Mouse (Mus musculus) forebrain, postnatal 0 days (tissue): Measurements from ENCODE around the gene Zfp61. TPM values are rescaled to one million over a fixed set of nuclear protein-coding genes. Genes with fewer than 3 reads are reported as not detected.

ENCODE experiments used
- ATAC-seq: fragments of 200-750 bp; cut with Nextera tagmentation; 2 replicates; pipeline ENCODE4 v1.8.0; 2017; ENCODE audit warnings: mild to moderate bottlenecking, moderate library complexity
- DNase-seq: peaks from one replicate; pipeline ENCODE4 v3.0.0-alpha.2; 2015
- H3K27ac ChIP-seq: fragments of 300-500 bp; sonication (generic); 2 replicates; pipeline ENCODE4 v1.5.1; 2014; ENCODE audit warnings: low read depth, mild to moderate bottlenecking, antibody characterized with exemption, low read length, moderate library complexity, mixed read lengths
- H3K27me3 ChIP-seq: fragments of 300-500 bp; sonication (generic); 2 replicates; pipeline ENCODE4 v1.6.1; 2014; ENCODE audit warnings: mild to moderate bottlenecking, low read length, mixed read lengths; ENCODE audit not compliant: insufficient read depth
- H3K36me3 ChIP-seq: fragments of 300-500 bp; sonication (generic); 2 replicates; pipeline ENCODE4 v1.6.1; 2014; ENCODE audit warnings: mild to moderate bottlenecking, moderate library complexity; ENCODE audit not compliant: insufficient read depth
- H3K4me1 ChIP-seq: fragments of 300-500 bp; sonication (generic); 2 replicates; pipeline ENCODE4 v1.6.1; 2014; ENCODE audit warnings: antibody characterized with exemption; ENCODE audit not compliant: insufficient read depth
- H3K4me2 ChIP-seq: fragments of 300-500 bp; sonication (generic); 2 replicates; pipeline ENCODE4 v1.6.1; 2014; ENCODE audit warnings: low read depth, mild to moderate bottlenecking, moderate library complexity
- H3K4me3 ChIP-seq: fragments of 300-500 bp; sonication (generic); 2 replicates; pipeline ENCODE4 v1.5.1; 2014; ENCODE audit warnings: low read depth, low read length, mixed read lengths
- H3K9ac ChIP-seq: fragments of 300-500 bp; sonication (generic); 2 replicates; pipeline ENCODE4 v1.6.1; 2014; ENCODE audit warnings: mild to moderate bottlenecking
- H3K9me3 ChIP-seq: fragments of 300-500 bp; sonication (generic); 2 replicates; pipeline ENCODE4 v1.6.1; 2016; ENCODE audit warnings: low read length
- CTCF ChIP-seq: sonication (generic); IDR thresholded peaks from 2 replicates; pipeline ENCODE4 v1.5.1; 2016; ENCODE audit warnings: antibody characterized with exemption, control low read depth, low read depth
- WGBS: fragments of 180-500 bp; shearing (Covaris S2); extraction: QIAGEN DNeasy Blood & Tissue Kit; methylation state at CpG from one replicate; pipeline ENCODE4 v1.1.7; 2014; 5-methylcytosine and 5-hydroxymethylcytosine counted together
- microRNA-seq, 2 experiments: library from miRNA; unstranded; fragments of <30 nt; microRNA quantifications; one replicate each; pipeline ENCODE4; 2016
- polyA plus RNA-seq: library from polyadenylated mRNA; unstranded; fragments of >200 nt; fragmentation: Nextera tagmentation; extraction: Ambion mirVana; gene quantifications from 2 replicates; pipeline ENCODE4 v1.2.1, GENCODE M21; 2015
- total RNA-seq: library from RNA; depleted of rRNA; stranded (reverse); fragments of >200 nt; gene quantifications from 2 replicates; pipeline ENCODE4 v1.2.3, GENCODE M21; 2014; rRNA removed

Zfp61 gene
- total and polyA plus RNA-seq, 2 experiments from 2014 or later: 30.8 to 32.9 TPM

DNA sequence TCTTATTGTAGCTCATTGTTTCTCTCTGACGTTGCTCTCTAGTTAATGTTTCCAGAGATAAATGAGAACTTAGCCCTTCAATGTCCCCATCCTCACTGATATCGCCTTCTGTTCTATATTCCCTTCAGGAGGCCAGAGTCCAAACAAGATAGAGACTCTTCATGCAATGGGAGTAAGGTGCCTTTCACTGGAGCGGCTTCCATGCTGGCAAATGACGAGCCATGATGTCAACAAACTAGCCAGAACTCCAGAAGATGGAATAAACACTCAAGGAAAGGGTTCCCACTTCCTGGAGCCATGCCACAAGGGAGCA is 41.1 kb downstream of the Zfp61 start:
- Histone ChIP-seq H3K4me1 (peaks cover 9% of the 10 kb centered on the region), H3K36me3 (peaks cover 24% of the 10 kb centered on the region), H3K4me3 (no peak overlapping the region), H3K27me3 (no peaks in the 10 kb centered on the region), H3K27ac (no peak overlapping the region), H3K9me3 (no peaks in the 10 kb centered on the region), H3K4me2 (no peak overlapping the region), H3K9ac (no peak overlapping the region)
- ATAC-seq (no peak), DNase-seq (no peak)
- 92% methylated on average over 4 of the region's 4 CpGs for WGBS
- no peak for TF ChIP-seq CTCF

DNA sequence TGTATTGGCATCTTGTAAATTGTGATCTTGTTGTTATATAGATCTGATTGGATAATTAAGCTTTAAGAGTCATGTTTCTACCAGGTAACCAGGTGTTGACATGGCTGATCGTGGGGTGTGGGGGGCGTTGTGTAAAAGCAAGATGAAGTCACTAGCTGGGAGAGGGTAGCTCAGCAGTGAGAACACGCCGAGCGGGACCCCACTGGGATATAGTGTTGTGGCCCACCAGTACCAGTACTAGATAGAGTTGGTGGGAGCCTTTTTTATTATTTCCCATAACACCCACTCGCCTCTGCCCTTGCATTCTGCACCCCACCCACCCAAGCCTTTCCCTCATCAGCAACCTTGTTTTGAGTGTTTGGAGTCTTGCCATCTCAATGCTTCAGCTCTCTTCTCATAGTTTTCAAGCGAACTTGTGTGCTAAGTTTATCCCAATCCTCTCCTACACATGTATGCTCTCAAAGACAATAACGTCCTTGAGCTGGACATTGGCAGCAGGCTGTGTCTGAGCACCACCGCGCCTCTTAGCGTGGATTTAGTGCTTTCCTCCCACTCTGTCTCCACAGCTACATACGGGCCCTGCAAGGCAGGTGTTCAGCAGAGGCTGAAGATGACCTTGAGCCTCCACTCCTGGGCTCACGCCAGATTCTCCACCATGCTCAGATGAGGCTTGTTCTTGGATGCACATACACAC is 41.6 kb downstream of the Zfp61 start:
- TF ChIP-seq CTCF: no peak
- no peaks in the 10 kb centered on the region for H3K9me3 ChIP-seq
- no peak overlapping the region for H3K4me2 ChIP-seq
- no peak overlapping the region for H3K4me3 ChIP-seq
- peaks cover 24% of the 10 kb centered on the region for H3K36me3 ChIP-seq
- H3K27me3 ChIP-seq: no peaks in the 10 kb centered on the region
- DNase-seq: no peak
- 91% methylated on average over 13 of the region's 13 CpGs for WGBS
- H3K27ac ChIP-seq: no peak overlapping the region
- H3K4me1 ChIP-seq: peaks cover 10% of the 10 kb centered on the region
- no peak overlapping the region for H3K9ac ChIP-seq
- ATAC-seq: no peak

DNA sequence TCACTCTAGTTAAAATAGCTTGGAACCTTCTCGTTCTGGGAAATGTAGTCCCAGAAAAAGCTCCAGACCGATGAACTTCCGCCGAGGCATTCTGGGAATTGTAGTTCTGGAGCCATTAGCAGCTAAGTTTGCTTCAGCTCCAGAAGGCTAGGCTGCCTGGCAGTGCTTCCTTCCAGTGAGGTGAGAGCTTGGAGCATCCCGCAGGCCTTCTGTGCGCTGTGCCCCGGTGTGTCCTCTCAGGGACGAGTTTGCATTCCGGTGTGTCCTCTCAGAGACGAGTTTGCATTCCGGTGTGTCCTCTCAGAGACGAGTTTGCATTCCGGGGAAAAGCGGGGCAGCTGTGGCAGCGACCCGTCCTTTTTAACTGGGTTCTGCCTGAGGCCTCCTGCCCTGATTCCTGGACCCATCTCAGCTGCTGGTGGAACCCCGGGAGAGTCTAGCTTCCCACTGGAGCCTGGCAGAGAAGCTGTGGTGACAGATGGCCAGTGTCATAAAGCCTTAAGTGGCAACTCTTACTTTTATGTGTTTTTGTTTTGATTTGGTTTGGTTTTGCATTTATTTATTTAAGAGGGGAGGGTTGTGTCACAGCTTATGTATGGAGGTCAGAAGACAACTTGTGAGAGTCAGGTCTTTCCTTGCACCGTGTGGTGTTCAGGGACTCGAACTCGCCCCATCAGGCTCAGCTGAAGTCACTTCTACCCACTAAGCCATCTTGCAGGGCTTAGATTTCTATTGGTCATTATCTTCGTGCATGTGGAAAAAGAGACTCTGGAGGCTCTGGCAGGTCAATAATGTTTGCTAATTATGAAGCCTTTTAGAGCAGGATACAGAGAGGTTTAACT is 46.2 kb downstream of the Zfp61 start, which contains the start of gene Zfp108:
TSS of gene Zfp108 (plus strand) at position 162 of the 842 bp plus-strand sequence.
- Histone ChIP-seq H3K4me1 (peaks cover 14% of the 10 kb centered on the region), H3K4me2 (peak within 1 kb of the TSS; percentile 71), H3K36me3 (no peaks in the 10 kb centered on the region), H3K9me3 (no peaks in the 10 kb centered on the region), H3K27ac (peak within 1 kb of the TSS; percentile 54), H3K9ac (peak within 1 kb of the TSS; percentile 64), H3K27me3 (no peaks in the 10 kb centered on the region), H3K4me3 (peak within 1 kb of the TSS; percentile 53)
- peak; percentile 96 for ATAC-seq
- peak; percentile 89 for DNase-seq
- TF ChIP-seq CTCF: no peak
- 18% methylated on average over 21 of the region's 21 CpGs for WGBS

DNA sequence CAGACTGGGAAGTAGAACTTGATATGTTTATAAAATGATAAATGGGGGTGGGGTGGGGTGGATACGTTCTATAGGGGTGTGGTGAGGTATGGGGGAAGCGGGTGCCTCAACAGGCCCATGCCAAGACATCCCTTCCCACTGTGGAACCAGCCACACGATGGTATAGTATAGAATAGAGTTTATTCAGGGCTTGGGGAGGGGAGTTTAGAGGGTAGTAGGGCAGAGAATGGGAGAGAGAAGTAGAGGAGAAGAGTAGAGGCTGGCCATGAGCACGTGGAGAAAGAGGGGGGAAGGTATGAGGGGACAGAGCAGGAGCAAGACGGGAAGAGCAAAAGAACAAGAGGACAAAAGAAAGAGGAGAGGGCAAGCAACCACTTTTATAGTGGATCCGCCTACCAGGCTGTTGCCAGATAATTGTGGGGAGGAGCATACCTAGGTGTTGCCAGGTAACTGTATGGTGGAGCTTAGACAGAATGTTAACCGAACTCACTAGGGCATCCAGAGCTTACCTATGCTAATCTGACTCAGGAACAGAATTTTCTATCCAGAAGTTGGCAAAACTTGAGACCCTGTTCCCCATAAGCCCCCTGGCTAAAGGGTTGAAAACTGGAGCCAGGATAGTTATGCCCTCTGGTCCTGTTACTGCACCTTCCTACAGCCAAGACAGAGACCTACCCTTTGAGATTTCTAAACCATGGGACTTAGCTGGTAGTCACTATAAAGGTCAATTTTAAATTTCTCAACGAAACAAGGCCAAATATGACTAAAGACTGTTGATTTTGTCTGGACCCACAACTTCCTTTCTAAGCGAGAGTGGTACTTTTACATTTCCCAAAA is 47.0 kb downstream of the Zfp61 start:
- DNase-seq (no peak), ATAC-seq (peak; percentile 17; the same call in 1 of the 2 replicates)
- peaks cover 14% of the 10 kb centered on the region for H3K4me1 ChIP-seq
- H3K36me3 ChIP-seq: no peaks in the 10 kb centered on the region
- no peaks in the 10 kb centered on the region for H3K27me3 ChIP-seq
- no peaks in the 10 kb centered on the region for H3K9me3 ChIP-seq
- TF ChIP-seq CTCF: no peak
- H3K4me2 ChIP-seq: peak overlapping the region; percentile 71
- no peak overlapping the region for H3K9ac ChIP-seq
- WGBS: 64% methylated on average over 9 of the region's 9 CpGs
- H3K4me3 ChIP-seq: peak overlapping the region; percentile 53
- no peak overlapping the region for H3K27ac ChIP-seq

Small RNA genes lying within 50 kb of the gene (microRNA-seq; reads per million reads assigned to microRNA genes)
- gene Gm27592: 0 reads per million in 2 experiments

Other genes starting within 250 kb of the Zfp61 start
- gene Vmn1r183, start 248.0 kb downstream of the Zfp61 start, total RNA-seq: not detected in 2 replicates
- gene Vmn1r183, start 248.0 kb downstream of the Zfp61 start, polyA plus RNA-seq: not detected in 2 replicates
- gene Zfp180, start 219.3 kb downstream of the Zfp61 start, total RNA-seq: 38.2 and 44.0 TPM in 2 replicates
- gene Zfp180, start 219.3 kb downstream of the Zfp61 start, polyA plus RNA-seq: 19.0 and 23.9 TPM in 2 replicates
- gene Zfp112, start 188.9 kb downstream of the Zfp61 start, total RNA-seq: 7.5 and 12.2 TPM in 2 replicates
- gene Zfp112, start 188.9 kb downstream of the Zfp61 start, polyA plus RNA-seq: 3.7 and 4.7 TPM in 2 replicates
- 26.3 and 31.2 TPM in 2 replicates for gene Zfp235, start 167.1 kb downstream of the Zfp61 start, total RNA-seq
- 19.1 and 20.4 TPM in 2 replicates for gene Zfp235, start 167.1 kb downstream of the Zfp61 start, polyA plus RNA-seq
- gene Zfp114, start 126.2 kb downstream of the Zfp61 start, total RNA-seq: 5.2 and 8.4 TPM in 2 replicates
- gene Zfp114, start 126.2 kb downstream of the Zfp61 start, polyA plus RNA-seq: 2.8 and 4.3 TPM in 2 replicates
- gene Zfp111, start 89.8 kb downstream of the Zfp61 start, total RNA-seq: 7.3 and 8.4 TPM in 2 replicates
- gene Zfp111, start 89.8 kb downstream of the Zfp61 start, polyA plus RNA-seq: 1.6 and 2.4 TPM in 2 replicates
- 5.4 and 7.4 TPM in 2 replicates for gene Zfp109, start 63.7 kb downstream of the Zfp61 start, total RNA-seq
- gene Zfp109, start 63.7 kb downstream of the Zfp61 start, polyA plus RNA-seq: 1.3 and 2.6 TPM in 2 replicates
- gene Zfp108, start 46.4 kb downstream of the Zfp61 start, total RNA-seq: 9.1 and 13.0 TPM in 2 replicates
- 1.9 and 3.1 TPM in 2 replicates for gene Zfp108, start 46.4 kb downstream of the Zfp61 start, polyA plus RNA-seq
- gene Zfp93, start 30.8 kb downstream of the Zfp61 start, total RNA-seq: 9.7 and 13.2 TPM in 2 replicates
- gene Zfp93, start 30.8 kb downstream of the Zfp61 start, polyA plus RNA-seq: 2.0 and 2.4 TPM in 2 replicates
- gene Zfp94, start 15.4 kb upstream of the Zfp61 start, total RNA-seq: 15.8 and 16.9 TPM in 2 replicates
- gene Zfp94, start 15.4 kb upstream of the Zfp61 start, polyA plus RNA-seq: 19.3 and 21.2 TPM in 2 replicates
- not detected in 2 replicates for gene Tescl, start 32.7 kb upstream of the Zfp61 start, total RNA-seq
- gene Tescl, start 32.7 kb upstream of the Zfp61 start, polyA plus RNA-seq: not detected in 2 replicates
- gene Lypd5, start 48.0 kb upstream of the Zfp61 start, total RNA-seq: not detected in 2 replicates
- not detected in 2 replicates for gene Lypd5, start 48.0 kb upstream of the Zfp61 start, polyA plus RNA-seq
- 1.2 and 1.5 TPM in 2 replicates for gene Kcnn4, start 69.0 kb upstream of the Zfp61 start, total RNA-seq
- 0.88 and 1.1 TPM in 2 replicates for gene Kcnn4, start 69.0 kb upstream of the Zfp61 start, polyA plus RNA-seq
- gene Smg9, start 98.4 kb upstream of the Zfp61 start, total RNA-seq: 23.9 and 31.8 TPM in 2 replicates
- gene Smg9, start 98.4 kb upstream of the Zfp61 start, polyA plus RNA-seq: 25.2 and 28.5 TPM in 2 replicates
- not detected in 2 replicates for gene Irgc1, start 151.1 kb upstream of the Zfp61 start, total RNA-seq
- not detected in 2 replicates for gene Irgc1, start 151.1 kb upstream of the Zfp61 start, polyA plus RNA-seq
- gene Plaur, start 161.3 kb upstream of the Zfp61 start, total RNA-seq: 0.85 and 1.3 TPM in 2 replicates
- 1.2 and 1.3 TPM in 2 replicates for gene Plaur, start 161.3 kb upstream of the Zfp61 start, polyA plus RNA-seq
- 412 and 434 TPM in 2 replicates for gene Cadm4, start 180.8 kb upstream of the Zfp61 start, total RNA-seq
- 102 and 107 TPM in 2 replicates for gene Cadm4, start 180.8 kb upstream of the Zfp61 start, polyA plus RNA-seq
- 196 and 242 TPM in 2 replicates for gene Zfp428, start 205.8 kb upstream of the Zfp61 start, total RNA-seq
- gene Zfp428, start 205.8 kb upstream of the Zfp61 start, polyA plus RNA-seq: 258 and 279 TPM in 2 replicates
- not detected in 2 replicates for gene AC161166.1, start 211.2 kb upstream of the Zfp61 start, total RNA-seq
- gene AC161166.1, start 211.2 kb upstream of the Zfp61 start, polyA plus RNA-seq: 0.13 and 0.31 TPM in 2 replicates
- 103 and 119 TPM in 2 replicates for gene Irgq, start 229.5 kb upstream of the Zfp61 start, total RNA-seq
- 20.8 and 26.8 TPM in 2 replicates for gene Irgq, start 229.5 kb upstream of the Zfp61 start, polyA plus RNA-seq
- gene Pinlyp, start 244.9 kb upstream of the Zfp61 start, total RNA-seq: 0.31 and 0.43 TPM in 2 replicates
- gene Pinlyp, start 244.9 kb upstream of the Zfp61 start, polyA plus RNA-seq: not detected in 2 replicates
- gene Xrcc1, start 245.1 kb upstream of the Zfp61 start, total RNA-seq: 41.1 and 49.8 TPM in 2 replicates
- 42.1 and 48.6 TPM in 2 replicates for gene Xrcc1, start 245.1 kb upstream of the Zfp61 start, polyA plus RNA-seq